Mouse (Mus musculus) cerebellum, adult 2 months (tissue): ENCODE measurements around the gene Dennd5b. TPM values are rescaled to one million over a fixed set of nuclear protein-coding genes. Genes with fewer than 3 reads are reported as not detected.

Experiments
- DNase-seq, 2 experiments: peaks; one replicate each; pipeline ENCODE4 v3.0.0; 2021
- H3K27ac ChIP-seq: fragments of 200-500 bp; 2 replicates; pipeline ENCODE4 v1.5.1; 2012; ENCODE audit warnings: low read length, control low read depth, inconsistent platforms; ENCODE audit not compliant: insufficient read depth
- H3K27me3 ChIP-seq: fragments of 200-500 bp; 2 replicates; pipeline ENCODE4 v1.6.1; 2012; ENCODE audit warnings: inconsistent platforms, mild to moderate bottlenecking, low read length, moderate library complexity; ENCODE audit not compliant: control insufficient read depth, insufficient read depth
- H3K4me1 ChIP-seq: fragments of 200-500 bp; 2 replicates; pipeline ENCODE4 v1.6.1; 2011; ENCODE audit warnings: low read length; ENCODE audit not compliant: control insufficient read depth, insufficient read depth
- H3K4me3 ChIP-seq: fragments of 200-500 bp; replicated peaks from 2 replicates; pipeline ENCODE3; 2011; ENCODE audit warnings: mild to moderate bottlenecking, low read depth, low read length, control low read depth; ENCODE audit not compliant: insufficient read depth
- CTCF ChIP-seq: fragments of 200-500 bp; IDR thresholded peaks from 2 replicates; pipeline ENCODE4 v1.5.1; 2011; ENCODE audit warnings: low read depth, mild to moderate bottlenecking, control low read depth, low read length, moderate library complexity, borderline replicate concordance; ENCODE audit not compliant: insufficient read depth
- POLR2A ChIP-seq: fragments of 200-500 bp; IDR thresholded peaks from 2 replicates; pipeline ENCODE4 v1.6.1; 2011; ENCODE audit warnings: low read length, control low read depth, borderline replicate concordance; ENCODE audit not compliant: insufficient read depth
- WGBS: fragments of 180-500 bp; shearing (Covaris S2); methylation state at CpG from one replicate; pipeline ENCODE4 v1.1.7; 2018; 5-methylcytosine and 5-hydroxymethylcytosine counted together
- polyA plus RNA-seq: library from polyadenylated mRNA; depleted of rRNA; stranded (reverse); fragments of >200 nt; gene quantifications from 2 replicates; pipeline ENCODE4 v1.2.3, GENCODE M21; 2012

Dennd5b gene
- polyA plus RNA-seq, 1 experiment, result 19.5 TPM

- no peak overlapping the region for H3K27ac ChIP-seq
- H3K27me3 ChIP-seq, result no peaks in the 10 kb centered on the region
- no peak for DNase-seq
- TF ChIP-seq CTCF (no peak), POLR2A (no peak)
- no peak overlapping the region for H3K4me3 ChIP-seq
- WGBS, result 94% methylated on average over 1 of the region's 1 CpGs
- peaks cover 4% of the 10 kb centered on the region; the same call in 1 of the 2 replicates for H3K4me1 ChIP-seq
Observed at GRCm38 (mm10) chr6:149097276-149097675, 4.2 kb downstream of the Dennd5b start.

GRCm38 (mm10) chr6:149096233-149096632, 5.2 kb downstream of the Dennd5b start:
- no peaks in the 10 kb centered on the region for H3K27me3 ChIP-seq
- peaks cover 4% of the 10 kb centered on the region; the same call in 1 of the 2 replicates for H3K4me1 ChIP-seq
- no peak overlapping the region for H3K4me3 ChIP-seq
- H3K27ac ChIP-seq, result no peak overlapping the region
- WGBS, result 99% methylated on average over 2 of the region's 2 CpGs
- TF ChIP-seq CTCF, result no peak
- no peak for TF ChIP-seq POLR2A
- DNase-seq, result no peak

GRCm38 (mm10) chr6:149095389-149095788, 6.1 kb downstream of the Dennd5b start:
- Histone ChIP-seq H3K4me3 (no peak overlapping the region), H3K27me3 (no peaks in the 10 kb centered on the region), H3K27ac (no peak overlapping the region), H3K4me1 (peaks cover 4% of the 10 kb centered on the region; the same call in 1 of the 2 replicates)
- peak; percentile 48 to 60 for DNase-seq
- 12% methylated on average over 6 of the region's 6 CpGs for WGBS
- TF ChIP-seq CTCF (no peak), POLR2A (no peak)

- Histone ChIP-seq H3K27ac (no peak overlapping the region), H3K27me3 (no peaks in the 10 kb centered on the region), H3K4me1 (peaks cover 4% of the 10 kb centered on the region; the same call in 1 of the 2 replicates), H3K4me3 (no peak overlapping the region)
- WGBS, result 6% methylated on average over 1 of the region's 1 CpGs
- TF ChIP-seq CTCF (no peak), POLR2A (no peak)
- DNase-seq, result no peak
Observed at GRCm38 (mm10) chr6:149094555-149094954, 6.9 kb downstream of the Dennd5b start.

GRCm38 (mm10) chr6:149093465-149093864, 8.0 kb downstream of the Dennd5b start:
- 72% methylated on average over 5 of the region's 5 CpGs for WGBS
- TF ChIP-seq CTCF (no peak), POLR2A (no peak)
- Histone ChIP-seq H3K4me1 (peaks cover 2% of the 10 kb centered on the region; the same call in 1 of the 2 replicates), H3K4me3 (no peak overlapping the region), H3K27ac (no peak overlapping the region), H3K27me3 (no peaks in the 10 kb centered on the region)
- no peak for DNase-seq

GRCm38 (mm10) chr6:149092406-149092805, 9.1 kb downstream of the Dennd5b start:
- 96% methylated on average over 6 of the region's 6 CpGs for WGBS
- H3K4me3 ChIP-seq, result no peak overlapping the region
- no peak overlapping the region for H3K27ac ChIP-seq
- no peak for DNase-seq
- no peak for TF ChIP-seq POLR2A
- TF ChIP-seq CTCF, result no peak
- no peaks in the 10 kb centered on the region for H3K4me1 ChIP-seq
- no peaks in the 10 kb centered on the region for H3K27me3 ChIP-seq

- peak; percentile 30 to 33 for DNase-seq
- 93% methylated on average over 1 of the region's 1 CpGs for WGBS
- no peaks in the 10 kb centered on the region; the same call in 1 of the 2 replicates for H3K4me1 ChIP-seq
Observed at GRCm38 (mm10) chr6:149077136-149077808, 24.2 kb downstream of the Dennd5b start.

GRCm38 (mm10) chr6:149073854-149074253, 27.6 kb downstream of the Dennd5b start:
- no peak overlapping the region for H3K27ac ChIP-seq
- no peak overlapping the region for H3K4me3 ChIP-seq
- no peaks in the 10 kb centered on the region for H3K27me3 ChIP-seq
- DNase-seq, result no peak
- 98% methylated on average over 4 of the region's 4 CpGs for WGBS
- TF ChIP-seq POLR2A, result no peak
- no peak for TF ChIP-seq CTCF
- H3K4me1 ChIP-seq, result peaks cover 3% of the 10 kb centered on the region; the same call in 1 of the 2 replicates

More at GRCm38 (mm10) chr6:149077136-149077808, 24.2 kb downstream of the Dennd5b start:
- no peak overlapping the region for H3K27ac ChIP-seq
- no peaks in the 10 kb centered on the region for H3K27me3 ChIP-seq
- no peak overlapping the region for H3K4me3 ChIP-seq
- no peak for TF ChIP-seq POLR2A
- TF ChIP-seq CTCF, result no peak
